In the genomic region with DNA sequence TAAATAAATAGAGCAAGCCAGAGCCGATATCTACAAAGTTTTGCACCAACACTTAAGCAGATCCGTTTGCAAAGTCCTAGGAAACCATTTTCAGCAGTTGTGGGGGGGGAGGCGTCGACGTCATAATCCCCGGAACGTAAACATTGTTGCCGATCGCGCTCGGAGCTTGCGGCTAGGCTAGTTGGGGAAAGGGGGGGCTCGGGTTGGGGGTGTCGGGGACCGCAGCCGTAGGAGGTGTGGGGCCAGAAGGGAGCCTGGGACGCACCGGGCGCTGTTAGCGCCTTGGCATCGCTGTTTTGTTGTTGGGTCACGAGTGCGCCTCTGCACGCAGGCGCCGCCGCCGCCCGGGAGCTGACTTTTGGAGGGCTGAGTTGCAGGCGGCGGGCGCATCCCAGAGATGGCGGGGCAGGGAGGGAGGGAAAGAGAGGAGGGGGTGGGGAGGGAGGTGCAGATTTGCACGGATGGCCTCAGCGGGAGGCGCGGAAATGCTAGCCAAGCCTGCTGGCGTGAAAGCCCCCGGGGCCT, we compare ENCODE assay signal across 8 mouse cellular contexts. TPM values are rescaled to one million over a fixed set of nuclear protein-coding genes. Genes with fewer than 3 reads are reported as not detected.
DNase-seq lines count a peak whose midpoint lies in the region; ATAC-seq lines count a peak whose summit lies in the region.

No protein-coding gene starts in this region.

- H3K4me3 ChIP-seq in embryonic facial prominence, embryonic 11.5 days (ENCODE audit: low read depth, low read length) = peak overlapping the region; percentile 51
- H3K4me3 ChIP-seq in heart, embryonic 11.5 days (ENCODE audit: low read depth, low read length) = peak overlapping the region; percentile 78
- H3K4me3 ChIP-seq in kidney, embryonic 15.5 days (replicated peaks) = peak overlapping the region; percentile 75
- peak overlapping the region; percentile 73 for H3K4me3 ChIP-seq in liver, embryonic 13.5 days (replicated peaks)
- peak overlapping the region; percentile 52 for H3K4me3 ChIP-seq in stomach, embryonic 14.5 days (ENCODE audit: low read depth, low read length)

- peaks cover 15% of the 10 kb centered on the region for H3K4me1 ChIP-seq in embryonic facial prominence, embryonic 11.5 days (ENCODE audit: control insufficient read depth, insufficient read depth, low read length)
- peaks cover 36% of the 10 kb centered on the region for H3K4me1 ChIP-seq in heart, embryonic 11.5 days (ENCODE audit: control insufficient read depth, insufficient read depth, low read length)
- peaks cover 69% of the 10 kb centered on the region for H3K4me1 ChIP-seq in kidney, embryonic 15.5 days
- H3K4me1 ChIP-seq in liver, embryonic 13.5 days (replicated peaks) = peaks cover 50% of the 10 kb centered on the region
- H3K4me1 ChIP-seq in stomach, embryonic 14.5 days (ENCODE audit: control insufficient read depth, insufficient read depth, low read length) = peaks cover 24% of the 10 kb centered on the region; the same call in 1 of the 2 replicates

- ATAC-seq in embryonic facial prominence, embryonic 11.5 days (replicated peaks; ENCODE audit: insufficient number of reproducible peaks, low FRiP score, low TSS enrichment, low read depth) = peak; percentile 49
- 0 out of 2 replicates have a peak, but pooled peaks have one; percentile 23 for ATAC-seq in heart, embryonic 11.5 days (replicated peaks; ENCODE audit: insufficient number of reproducible peaks, low FRiP score, low TSS enrichment)
- ATAC-seq in kidney, embryonic 15.5 days (replicated peaks; ENCODE audit: low FRiP score) = peak; percentile 19; the same call in 1 of the 2 replicates
- peak; percentile 44 for ATAC-seq in liver, embryonic 13.5 days (ENCODE audit: low read depth)
- no peak; the same call in 1 of the 2 replicates for ATAC-seq in stomach, embryonic 14.5 days (ENCODE audit: insufficient number of reproducible peaks, insufficient read depth, low FRiP score, low read depth)

- under 1% methylated on average over 37 of the region's 39 CpGs for WGBS in embryonic facial prominence, embryonic 11.5 days
- WGBS in heart, embryonic 11.5 days (ENCODE audit: insufficient replicate concordance) = under 1% methylated on average over 36 of the region's 39 CpGs
- under 1% methylated on average over 34 of the region's 39 CpGs for WGBS in kidney, embryonic 15.5 days
- under 1% methylated on average over 39 of the region's 39 CpGs for WGBS in liver, embryonic 13.5 days (ENCODE audit: insufficient replicate concordance)
- WGBS in stomach, embryonic 14.5 days = under 1% methylated on average over 39 of the region's 39 CpGs

- H3K9me3 ChIP-seq in embryonic facial prominence, embryonic 11.5 days (replicated peaks; ENCODE audit: control insufficient read depth, low read length) = no peaks in the 10 kb centered on the region
- no peaks in the 10 kb centered on the region for H3K9me3 ChIP-seq in heart, embryonic 11.5 days (replicated peaks; ENCODE audit: control insufficient read depth, low read length)
- no peaks in the 10 kb centered on the region for H3K9me3 ChIP-seq in kidney, embryonic 15.5 days (replicated peaks)
- no peaks in the 10 kb centered on the region for H3K9me3 ChIP-seq in liver, embryonic 13.5 days (replicated peaks)
- no peaks in the 10 kb centered on the region for H3K9me3 ChIP-seq in stomach, embryonic 14.5 days (ENCODE audit: control insufficient read depth, low read depth, low read length)

- peak; percentile 88 for DNase-seq in 416B (ENCODE audit: low read depth)
- peak; percentile 86 for DNase-seq in adrenal gland, postnatal 14 days
- peak; percentile 81 for DNase-seq in embryonic facial prominence, embryonic 11.5 days (ENCODE audit: low spot score)
- peak; percentile 42 for DNase-seq in liver, embryonic 13.5 days
- peak; percentile 87 to 90 for DNase-seq in natural killer cell, adult 2 months (ENCODE audit: low spot score in 2 of 2)

- no peaks in the 10 kb centered on the region for H3K36me3 ChIP-seq in embryonic facial prominence, embryonic 11.5 days (replicated peaks; ENCODE audit: control insufficient read depth, insufficient read depth, low read depth, low read length)
- no peaks in the 10 kb centered on the region for H3K36me3 ChIP-seq in heart, embryonic 11.5 days (ENCODE audit: control insufficient read depth, insufficient read depth, low read length)
- H3K36me3 ChIP-seq in kidney, embryonic 15.5 days = peaks cover 6% of the 10 kb centered on the region; the same call in 1 of the 2 replicates
- no peaks in the 10 kb centered on the region for H3K36me3 ChIP-seq in liver, embryonic 13.5 days
- no peaks in the 10 kb centered on the region for H3K36me3 ChIP-seq in stomach, embryonic 14.5 days (ENCODE audit: control insufficient read depth, insufficient read depth, low read length)

- no peaks in the 10 kb centered on the region for H3K27me3 ChIP-seq in embryonic facial prominence, embryonic 11.5 days (ENCODE audit: control insufficient read depth, insufficient read depth, low read length)
- no peaks in the 10 kb centered on the region for H3K27me3 ChIP-seq in heart, embryonic 11.5 days (ENCODE audit: control insufficient read depth, insufficient read depth, low read length)
- H3K27me3 ChIP-seq in kidney, embryonic 15.5 days = no peaks in the 10 kb centered on the region
- H3K27me3 ChIP-seq in liver, embryonic 13.5 days = peaks cover 42% of the 10 kb centered on the region
- no peaks in the 10 kb centered on the region for H3K27me3 ChIP-seq in stomach, embryonic 14.5 days (ENCODE audit: control insufficient read depth, insufficient read depth, low read length)

- H3K9ac ChIP-seq in embryonic facial prominence, embryonic 11.5 days (replicated peaks; ENCODE audit: low read length) = peak overlapping the region; percentile 59
- H3K9ac ChIP-seq in heart, embryonic 11.5 days (ENCODE audit: low read depth, low read length) = peak overlapping the region; percentile 90
- H3K9ac ChIP-seq in kidney, embryonic 15.5 days = peak overlapping the region; percentile 66
- peak overlapping the region; percentile 75 for H3K9ac ChIP-seq in liver, embryonic 13.5 days
- peak overlapping the region; percentile 49 for H3K9ac ChIP-seq in stomach, embryonic 14.5 days (replicated peaks; ENCODE audit: low read depth, low read length)

- peak overlapping the region; percentile 97 for H3K4me2 ChIP-seq in embryonic facial prominence, embryonic 11.5 days (ENCODE audit: low read depth, low read length)
- peak overlapping the region; percentile 99 for H3K4me2 ChIP-seq in heart, embryonic 11.5 days
- H3K4me2 ChIP-seq in kidney, embryonic 15.5 days = peak overlapping the region; percentile 97
- H3K4me2 ChIP-seq in liver, embryonic 13.5 days = peak overlapping the region; percentile 93
- H3K4me2 ChIP-seq in stomach, embryonic 14.5 days (replicated peaks; ENCODE audit: low read depth, low read length) = peak overlapping the region; percentile 98

- H3K27ac ChIP-seq in embryonic facial prominence, embryonic 11.5 days (replicated peaks; ENCODE audit: low read depth, low read length) = peak overlapping the region; percentile 63
- H3K27ac ChIP-seq in heart, embryonic 11.5 days (ENCODE audit: low read depth, low read length) = peak overlapping the region; percentile 92
- H3K27ac ChIP-seq in kidney, embryonic 15.5 days = peak overlapping the region; percentile 95
- peak overlapping the region; percentile 69 for H3K27ac ChIP-seq in liver, embryonic 13.5 days
- H3K27ac ChIP-seq in stomach, embryonic 14.5 days (ENCODE audit: low read length) = peak overlapping the region; percentile 39; the same call in 1 of the 2 replicates

RNA-seq across cellular contexts. Expression of gene Kdm2b, which starts 0.6 kb away (rescaled TPM):
- total RNA-seq in adrenal gland, postnatal 14 days (2021) = 20.5 and 24.7 TPM in 2 replicates
- 54.1 and 59.0 TPM in 2 replicates for polyA plus RNA-seq in embryonic facial prominence, embryonic 11.5 days (2014; fragmentation: Nextera tagmentation; extraction: Ambion mirVana)
- polyA plus RNA-seq in heart, embryonic 11.5 days (2014; fragmentation: Nextera tagmentation; extraction: Ambion mirVana) = 26.5 and 28.8 TPM in 2 replicates
- polyA plus RNA-seq in kidney, embryonic 15.5 days (2015; fragmentation: Nextera tagmentation; extraction: Ambion mirVana) = 92.2 and 96.8 TPM in 2 replicates
- polyA plus RNA-seq in liver, embryonic 13.5 days (2015; fragmentation: Nextera tagmentation; extraction: Ambion mirVana) = 21.3 and 23.6 TPM in 2 replicates
- polyA plus RNA-seq in stomach, embryonic 14.5 days (2014; fragmentation: Nextera tagmentation; extraction: Ambion mirVana) = 34.5 and 37.9 TPM in 2 replicates

RNA-seq across cellular contexts. Expression of gene Orai1, which starts 25.8 kb away (rescaled TPM):
- total RNA-seq in adrenal gland, postnatal 14 days (2021) = 11.7 and 13.4 TPM in 2 replicates
- polyA plus RNA-seq in embryonic facial prominence, embryonic 11.5 days (2014; fragmentation: Nextera tagmentation; extraction: Ambion mirVana) = 9.1 and 9.6 TPM in 2 replicates
- 12.5 and 15.1 TPM in 2 replicates for polyA plus RNA-seq in heart, embryonic 11.5 days (2014; fragmentation: Nextera tagmentation; extraction: Ambion mirVana)
- 17.5 and 18.5 TPM in 2 replicates for polyA plus RNA-seq in kidney, embryonic 15.5 days (2015; fragmentation: Nextera tagmentation; extraction: Ambion mirVana)
- polyA plus RNA-seq in liver, embryonic 13.5 days (2015; fragmentation: Nextera tagmentation; extraction: Ambion mirVana) = 6.6 and 8.2 TPM in 2 replicates
- 17.8 and 20.5 TPM in 2 replicates for polyA plus RNA-seq in stomach, embryonic 14.5 days (2014; fragmentation: Nextera tagmentation; extraction: Ambion mirVana)

RNA-seq across cellular contexts. Expression of gene Morn3, which starts 57.8 kb away (rescaled TPM):
- not detected in 2 replicates for total RNA-seq in adrenal gland, postnatal 14 days (2021)
- 0.91 TPM in 1 of 2 replicates, not detected in the other for polyA plus RNA-seq in embryonic facial prominence, embryonic 11.5 days (2014; fragmentation: Nextera tagmentation; extraction: Ambion mirVana)
- polyA plus RNA-seq in heart, embryonic 11.5 days (2014; fragmentation: Nextera tagmentation; extraction: Ambion mirVana) = 0.69 TPM in 1 of 2 replicates, not detected in the other
- 0.26 TPM in 1 of 2 replicates, not detected in the other for polyA plus RNA-seq in kidney, embryonic 15.5 days (2015; fragmentation: Nextera tagmentation; extraction: Ambion mirVana)
- not detected in 2 replicates for polyA plus RNA-seq in liver, embryonic 13.5 days (2015; fragmentation: Nextera tagmentation; extraction: Ambion mirVana)
- polyA plus RNA-seq in stomach, embryonic 14.5 days (2014; fragmentation: Nextera tagmentation; extraction: Ambion mirVana) = not detected in 2 replicates

Comparison
In these comparisons a context has a peak if more than half of its experiments do, and no peak if none do; other contexts are left out.
1. H3K27ac ChIP-seq: peak in every context shown above with its lines; median percentile 95 in kidney, embryonic 15.5 days; 92 in heart, embryonic 11.5 days; 69 in liver, embryonic 13.5 days; 63 in embryonic facial prominence, embryonic 11.5 days; 39 in stomach, embryonic 14.5 days.